Mouse (Mus musculus) hindbrain, embryonic 12.5 days (tissue): Measurements from ENCODE around the gene Thoc6. TPM values are rescaled to one million over a fixed set of nuclear protein-coding genes. Genes with fewer than 3 reads are reported as not detected.
A peak's percentile ranks its signal among the peaks of the same experiment; 100 is the strongest.

Source experiments
- ATAC-seq: fragments of 200-750 bp; cut with Nextera tagmentation; 2 replicates; pipeline ENCODE4 v1.8.0; 2017; ENCODE audit warnings: moderate TSS enrichment; ENCODE audit not compliant: low FRiP score
- H3K27ac ChIP-seq: fragments of 300-500 bp; sonication (generic); 2 replicates; pipeline ENCODE4 v1.5.1; 2016; ENCODE audit warnings: mild to moderate bottlenecking
- H3K27me3 ChIP-seq: fragments of 300-500 bp; sonication (generic); 2 replicates; pipeline ENCODE4 v1.6.1; 2016; ENCODE audit warnings: mild to moderate bottlenecking
- H3K36me3 ChIP-seq: fragments of 300-500 bp; sonication (generic); 2 replicates; pipeline ENCODE4 v1.6.1; 2016; ENCODE audit warnings: mild to moderate bottlenecking
- H3K4me1 ChIP-seq: fragments of 300-500 bp; sonication (generic); 2 replicates; pipeline ENCODE4 v1.6.1; 2016
- H3K4me2 ChIP-seq: fragments of 300-500 bp; sonication (generic); replicated peaks from 2 replicates; pipeline ENCODE4 v1.6.1; 2016; ENCODE audit warnings: mild to moderate bottlenecking
- H3K4me3 ChIP-seq: fragments of 300-500 bp; sonication (generic); 2 replicates; pipeline ENCODE4 v1.5.1; 2016; ENCODE audit warnings: mild to moderate bottlenecking
- H3K9ac ChIP-seq: fragments of 300-500 bp; sonication (generic); 2 replicates; pipeline ENCODE4 v1.6.1; 2016; ENCODE audit warnings: mild to moderate bottlenecking, moderate library complexity
- H3K9me3 ChIP-seq: fragments of 300-500 bp; sonication (generic); replicated peaks from 2 replicates; pipeline ENCODE4 v1.6.1; 2016; ENCODE audit warnings: mild to moderate bottlenecking
- WGBS: fragments of 180-500 bp; shearing (Covaris S2); methylation state at CpG from one replicate; pipeline ENCODE4 v1.1.7; 2016; 5-methylcytosine and 5-hydroxymethylcytosine counted together
- polyA plus RNA-seq: library from polyadenylated mRNA; unstranded; fragments of >200 nt; fragmentation: Nextera tagmentation; extraction: Ambion mirVana; gene quantifications from 2 replicates; pipeline ENCODE4 v1.2.1, GENCODE M21; 2016

The Thoc6 gene
- polyA plus RNA-seq, 1 experiment from 2014 or later: 47.5 TPM

GRCm38 (mm10) chr17:23675564-23676281 lies 2.0 kb upstream of the Thoc6 start:
- Histone ChIP-seq H3K9me3 (no peaks in the 10 kb centered on the region), H3K4me1 (peaks cover 36% of the 10 kb centered on the region), H3K27ac (no peak overlapping the region), H3K9ac (peak overlapping the region; percentile 54), H3K4me2 (peak overlapping the region; percentile 91), H3K27me3 (peaks cover 58% of the 10 kb centered on the region), H3K4me3 (peak overlapping the region; percentile 35), H3K36me3 (peaks cover under 1% of the 10 kb centered on the region; the same call in 1 of the 2 replicates)
- no peak for ATAC-seq
- 11% methylated on average over 15 of the region's 15 CpGs for whole genome bisulfite sequencing

- Histone ChIP-seq H3K4me3 (no peak overlapping the region), H3K4me2 (no peak overlapping the region), H3K9ac (no peak overlapping the region), H3K9me3 (no peaks in the 10 kb centered on the region), H3K4me1 (peaks cover 36% of the 10 kb centered on the region), H3K27me3 (peaks cover 52% of the 10 kb centered on the region), H3K36me3 (peaks cover 6% of the 10 kb centered on the region), H3K27ac (no peak overlapping the region)
- 42% methylated on average over 5 of the region's 5 CpGs for WGBS
- ATAC-seq: no peak
These were observed 1.4 kb upstream of the Thoc6 start for GRCm38 (mm10) chr17:23675127-23675526.

GRCm38 (mm10) chr17:23674271-23674952 lies 730 bp upstream of the Thoc6 start:
- Histone ChIP-seq H3K4me2 (peak overlapping the region; percentile 75), H3K9me3 (no peaks in the 10 kb centered on the region), H3K27me3 (peaks cover 45% of the 10 kb centered on the region), H3K9ac (peak overlapping the region; percentile 72), H3K36me3 (peaks cover 14% of the 10 kb centered on the region), H3K4me1 (peaks cover 34% of the 10 kb centered on the region), H3K27ac (no peak overlapping the region), H3K4me3 (peak overlapping the region; percentile 57)
- no peak; the same call in 1 of the 2 replicates for ATAC-seq
- WGBS: 44% methylated on average over 9 of the region's 9 CpGs

- Histone ChIP-seq H3K4me3 (peak overlapping the region; percentile 57), H3K9me3 (no peaks in the 10 kb centered on the region), H3K27ac (no peak overlapping the region), H3K4me1 (peaks cover 30% of the 10 kb centered on the region), H3K9ac (no peak overlapping the region), H3K27me3 (peaks cover 30% of the 10 kb centered on the region), H3K36me3 (peaks cover 29% of the 10 kb centered on the region), H3K4me2 (peak overlapping the region; percentile 75)
- ATAC-seq: no peak
- 70% methylated on average over 3 of the region's 3 CpGs for WGBS
These were observed 921 bp downstream of the Thoc6 start for GRCm38 (mm10) chr17:23672761-23673160.

GRCm38 (mm10) chr17:23671519-23671918 lies 2.2 kb downstream of the Thoc6 start:
- ATAC-seq: no peak
- 93% methylated on average over 3 of the region's 3 CpGs for WGBS
- Histone ChIP-seq H3K36me3 (peaks cover 40% of the 10 kb centered on the region), H3K9me3 (no peaks in the 10 kb centered on the region), H3K27me3 (peaks cover 22% of the 10 kb centered on the region), H3K4me2 (no peak overlapping the region), H3K27ac (no peak overlapping the region), H3K9ac (no peak overlapping the region), H3K4me3 (no peak overlapping the region), H3K4me1 (peaks cover 26% of the 10 kb centered on the region)

- peaks cover 16% of the 10 kb centered on the region for H3K4me1 ChIP-seq
- H3K9ac ChIP-seq: no peak overlapping the region
- WGBS: 92% methylated on average over 7 of the region's 7 CpGs
- H3K36me3 ChIP-seq: peaks cover 44% of the 10 kb centered on the region
- no peak overlapping the region for H3K27ac ChIP-seq
- ATAC-seq: no peak
- peaks cover 13% of the 10 kb centered on the region for H3K27me3 ChIP-seq
- no peaks in the 10 kb centered on the region for H3K9me3 ChIP-seq
- H3K4me3 ChIP-seq: no peak overlapping the region
- no peak overlapping the region for H3K4me2 ChIP-seq
These were observed 3.1 kb downstream of the Thoc6 start for GRCm38 (mm10) chr17:23670516-23671074.

GRCm38 (mm10) chr17:23665511-23665910 lies 8.2 kb downstream of the Thoc6 start:
- Histone ChIP-seq H3K27me3 (peaks cover 28% of the 10 kb centered on the region), H3K27ac (no peak overlapping the region), H3K4me1 (no peaks in the 10 kb centered on the region), H3K4me3 (no peak overlapping the region), H3K4me2 (no peak overlapping the region), H3K9me3 (no peaks in the 10 kb centered on the region), H3K36me3 (peaks cover 42% of the 10 kb centered on the region), H3K9ac (no peak overlapping the region)
- ATAC-seq: no peak
- WGBS: 78% methylated on average over 14 of the region's 14 CpGs

GRCm38 (mm10) chr17:23664556-23665021 lies 9.1 kb downstream of the Thoc6 start:
- no peaks in the 10 kb centered on the region for H3K9me3 ChIP-seq
- WGBS: 6% methylated on average over 5 of the region's 5 CpGs
- no peak for ATAC-seq

GRCm38 (mm10) chr17:23661526-23661925 lies 12.2 kb downstream of the Thoc6 start:
- Histone ChIP-seq H3K27ac (no peak overlapping the region), H3K9ac (no peak overlapping the region), H3K9me3 (no peaks in the 10 kb centered on the region), H3K4me1 (no peaks in the 10 kb centered on the region), H3K4me3 (no peak overlapping the region), H3K27me3 (peaks cover 49% of the 10 kb centered on the region), H3K36me3 (peaks cover 5% of the 10 kb centered on the region; the same call in 1 of the 2 replicates), H3K4me2 (no peak overlapping the region)
- 2% methylated on average over 9 of the region's 9 CpGs for WGBS
- no peak for ATAC-seq

More at GRCm38 (mm10) chr17:23664556-23665021, 9.1 kb downstream of the Thoc6 start:
- Histone ChIP-seq H3K4me2 (no peak overlapping the region), H3K36me3 (peaks cover 33% of the 10 kb centered on the region), H3K4me1 (no peaks in the 10 kb centered on the region), H3K9ac (no peak overlapping the region), H3K4me3 (no peak overlapping the region), H3K27ac (no peak overlapping the region), H3K27me3 (peaks cover 38% of the 10 kb centered on the region)

GRCm38 (mm10) chr17:23660876-23661200 lies 12.8 kb downstream of the Thoc6 start:
- no peaks in the 10 kb centered on the region for H3K9me3 ChIP-seq
- 3% methylated on average over 14 of the region's 14 CpGs for WGBS
- no peaks in the 10 kb centered on the region for H3K4me1 ChIP-seq
- H3K27me3 ChIP-seq: peaks cover 49% of the 10 kb centered on the region
- no peak overlapping the region for H3K4me3 ChIP-seq
- H3K27ac ChIP-seq: no peak overlapping the region
- ATAC-seq: no peak
- no peak overlapping the region for H3K9ac ChIP-seq
- H3K4me2 ChIP-seq: 0 out of 2 replicates have a peak overlapping the region, but pooled peaks have one; percentile 3
- H3K36me3 ChIP-seq: no peaks in the 10 kb centered on the region

GRCm38 (mm10) chr17:23660117-23660875 lies 13.4 kb downstream of the Thoc6 start, which contains the start of gene Bicdl2:
Bicdl2 (plus strand) TSS chr17:23660506.
- Histone ChIP-seq H3K27ac (no peak within 1 kb of the TSS), H3K27me3 (peaks cover 49% of the 10 kb centered on the region), H3K4me2 (0 out of 2 replicates have a peak within 1 kb of the TSS, but pooled peaks have one; percentile 3), H3K9me3 (no peaks in the 10 kb centered on the region), H3K4me3 (no peak within 1 kb of the TSS), H3K9ac (no peak within 1 kb of the TSS), H3K4me1 (no peaks in the 10 kb centered on the region), H3K36me3 (no peaks in the 10 kb centered on the region)
- 7% methylated on average over 27 of the region's 27 CpGs for WGBS
- ATAC-seq: no peak

- H3K27me3 ChIP-seq: peaks cover 49% of the 10 kb centered on the region
- 90% methylated on average over 3 of the region's 3 CpGs for WGBS
- H3K36me3 ChIP-seq: no peaks in the 10 kb centered on the region
- H3K4me1 ChIP-seq: no peaks in the 10 kb centered on the region
- no peak overlapping the region for H3K9ac ChIP-seq
- H3K9me3 ChIP-seq: no peaks in the 10 kb centered on the region
- no peak overlapping the region for H3K4me2 ChIP-seq
- H3K4me3 ChIP-seq: no peak overlapping the region
- no peak overlapping the region for H3K27ac ChIP-seq
- ATAC-seq: no peak
These were observed 15.2 kb downstream of the Thoc6 start for GRCm38 (mm10) chr17:23658450-23658849.
